ENCODE assay signal across 18 mouse cellular contexts in genomic region chr19:10143667-10144066, GRCm38 (mm10). TPM values are rescaled to one million over a fixed set of nuclear protein-coding genes. Genes with fewer than 3 reads are reported as not detected.
DNase-seq lines count a peak whose midpoint lies in the region; ATAC-seq and TF ChIP-seq lines count a peak whose summit lies in the region.
"Had no signal": no experiment of that assay in that cellular context is flagged by ENCODE, and none has a peak within 500 bp of the region (broad histone marks: within the 10 kb centered on the region; RNA-seq: fewer than 3 reads in every experiment).

No protein-coding gene starts in this region.

- no peak overlapping the region for H3K9ac ChIP-seq in hindbrain, embryonic 11.5 days (ENCODE audit: low read depth, low read length)
- H3K9ac ChIP-seq in hindbrain, embryonic 16.5 days (ENCODE audit: low read depth, low read length): no peak overlapping the region
- no peak overlapping the region for H3K9ac ChIP-seq in forebrain, embryonic 14.5 days (ENCODE audit: low read length)
- H3K9ac ChIP-seq: heart, embryonic 12.5 days; limb, embryonic 15.5 days; liver, postnatal 0 days had no signal

- WGBS in hindbrain, embryonic 11.5 days: 23% methylated on average over 2 of the region's 2 CpGs
- WGBS in hindbrain, embryonic 16.5 days: 16% methylated on average over 2 of the region's 2 CpGs
- WGBS in forebrain, embryonic 14.5 days: 12% methylated on average over 2 of the region's 2 CpGs

- H3K27me3 ChIP-seq in hindbrain, embryonic 11.5 days (ENCODE audit: control insufficient read depth, insufficient read depth, low read length): no peaks in the 10 kb centered on the region
- H3K27me3 ChIP-seq in hindbrain, embryonic 16.5 days (replicated peaks; ENCODE audit: control insufficient read depth, insufficient read depth, low read length): no peaks in the 10 kb centered on the region
- H3K27me3 ChIP-seq in forebrain, embryonic 14.5 days (replicated peaks; ENCODE audit: control insufficient read depth, insufficient read depth, low read length): no peaks in the 10 kb centered on the region
- H3K27me3 ChIP-seq: heart, embryonic 12.5 days; limb, embryonic 15.5 days had no signal

- H3K4me1 ChIP-seq in hindbrain, embryonic 11.5 days (replicated peaks; ENCODE audit: control insufficient read depth, insufficient read depth, low read length): no peaks in the 10 kb centered on the region
- no peaks in the 10 kb centered on the region for H3K4me1 ChIP-seq in hindbrain, embryonic 16.5 days (ENCODE audit: control insufficient read depth, insufficient read depth, low read depth, low read length)
- H3K4me1 ChIP-seq in forebrain, embryonic 14.5 days (ENCODE audit: control insufficient read depth, insufficient read depth, low read length): no peaks in the 10 kb centered on the region
- H3K4me1 ChIP-seq: limb, embryonic 15.5 days had no signal

- H3K36me3 ChIP-seq in hindbrain, embryonic 11.5 days (ENCODE audit: control insufficient read depth, insufficient read depth, low read length): no peaks in the 10 kb centered on the region
- no peaks in the 10 kb centered on the region for H3K36me3 ChIP-seq in hindbrain, embryonic 16.5 days (ENCODE audit: control insufficient read depth, insufficient read depth, low read length)
- no peaks in the 10 kb centered on the region for H3K36me3 ChIP-seq in forebrain, embryonic 14.5 days (ENCODE audit: control insufficient read depth, insufficient read depth, low read length)
- H3K36me3 ChIP-seq: heart, embryonic 12.5 days; limb, embryonic 15.5 days had no signal

- no peak overlapping the region for H3K4me3 ChIP-seq in hindbrain, embryonic 11.5 days (ENCODE audit: low read depth, low read length)
- H3K4me3 ChIP-seq in hindbrain, embryonic 16.5 days (ENCODE audit: low read length): no peak overlapping the region
- no peak overlapping the region for H3K4me3 ChIP-seq in forebrain, embryonic 14.5 days (ENCODE audit: low read depth, low read length)
- no peak overlapping the region for H3K4me3 ChIP-seq in gastrocnemius, adult 2 months
- H3K4me3 ChIP-seq: heart, embryonic 12.5 days; limb, embryonic 15.5 days had no signal

- H3K9me3 ChIP-seq in hindbrain, embryonic 11.5 days (ENCODE audit: control insufficient read depth, low read length): no peaks in the 10 kb centered on the region
- no peaks in the 10 kb centered on the region for H3K9me3 ChIP-seq in hindbrain, embryonic 16.5 days (ENCODE audit: control insufficient read depth, low read length)
- H3K9me3 ChIP-seq in forebrain, embryonic 14.5 days (replicated peaks; ENCODE audit: control insufficient read depth, low read length): no peaks in the 10 kb centered on the region
- H3K9me3 ChIP-seq: heart, embryonic 12.5 days; limb, embryonic 15.5 days had no signal

- ATAC-seq in hindbrain, embryonic 11.5 days (ENCODE audit: low FRiP score): peak; percentile 71; the same call in 1 of the 2 replicates
- ATAC-seq in hindbrain, embryonic 16.5 days: no peak
- no peak for ATAC-seq in forebrain, embryonic 14.5 days
- ATAC-seq: inflammation-experienced regulatory T-cells, adult 6 months; liver, postnatal 0 days had no signal

- no peak for TF ChIP-seq CTCF in gastrocnemius, adult 2 months (IDR thresholded peaks at IDR 0.05)

- H3K4me2 ChIP-seq in hindbrain, embryonic 11.5 days (replicated peaks; ENCODE audit: low read depth, low read length): no peak overlapping the region
- no peak overlapping the region for H3K4me2 ChIP-seq in hindbrain, embryonic 16.5 days (ENCODE audit: low read length)
- H3K4me2 ChIP-seq in forebrain, embryonic 14.5 days (ENCODE audit: low read length): no peak overlapping the region
- H3K4me2 ChIP-seq: heart, embryonic 12.5 days; limb, embryonic 15.5 days had no signal

- no peak overlapping the region for H3K27ac ChIP-seq in hindbrain, embryonic 11.5 days (ENCODE audit: low read depth, low read length)
- no peak overlapping the region for H3K27ac ChIP-seq in hindbrain, embryonic 16.5 days (ENCODE audit: low read depth, low read length)
- H3K27ac ChIP-seq in forebrain, embryonic 14.5 days (ENCODE audit: low read depth, low read length): no peak overlapping the region
- H3K27ac ChIP-seq in gastrocnemius, adult 2 months: no peak overlapping the region
- H3K27ac ChIP-seq: limb, embryonic 15.5 days had no signal

- DNase-seq in hindbrain, embryonic 11.5 days (ENCODE audit: low spot score): peak; percentile 36
- peak; percentile 23 for DNase-seq in ES-CJ7 (ENCODE audit: low read depth, low spot score)
- DNase-seq in Muller cell, postnatal 12 days (ENCODE audit: inconsistent ontology term): peak; percentile 65
- peak; percentile 28 for DNase-seq in forebrain, embryonic 14.5 days (ENCODE audit: low spot score)
- no peak for DNase-seq in urinary bladder, postnatal 4 days (ENCODE audit: low spot score in 2 of 2)
- DNase-seq in layer of hippocampus, postnatal 14 days (ENCODE audit: low spot score in 2 of 2): no peak
- DNase-seq in gastrocnemius, adult 2 months: no peak
- DNase-seq: adrenal gland, postnatal 14 days; cerebellum, adult 2 months; kidney, adult 8-10 months; kidney, postnatal 25 days; layer of hippocampus, adult 9-11 months; liver, postnatal 0 days; thymus, postnatal 4 days had no signal

- intact Hi-C loops in gastrocnemius, adult 2 months (cut with DNase I): no loop called here

RNA-seq across cellular contexts. Expression of gene Fads1, which starts 39.0 kb away (rescaled TPM):
- polyA plus RNA-seq in hindbrain, embryonic 11.5 days (2014; fragmentation: Nextera tagmentation; extraction: Ambion mirVana): 139 and 153 TPM in 2 replicates
- polyA plus RNA-seq in hindbrain, embryonic 16.5 days (2015; fragmentation: Nextera tagmentation; extraction: Ambion mirVana): 169 and 177 TPM in 2 replicates
- 104 and 125 TPM in 2 replicates for polyA plus RNA-seq in forebrain, embryonic 14.5 days (2014; fragmentation: Nextera tagmentation; extraction: Ambion mirVana)
- 100 to 1,000 TPM; 193 to 203 TPM for total RNA-seq in layer of hippocampus, postnatal 14 days (2021)
- total RNA-seq in gastrocnemius, adult 2 months (2021): 1 to 10 TPM; 4.2 to 9.9 TPM

RNA-seq across cellular contexts. Expression of gene Fads2, which starts 42.1 kb away (rescaled TPM):
- 62.9 and 63.9 TPM in 2 replicates for polyA plus RNA-seq in hindbrain, embryonic 11.5 days (2014; fragmentation: Nextera tagmentation; extraction: Ambion mirVana)
- polyA plus RNA-seq in hindbrain, embryonic 16.5 days (2015; fragmentation: Nextera tagmentation; extraction: Ambion mirVana): 236 and 253 TPM in 2 replicates
- 71.1 and 71.5 TPM in 2 replicates for polyA plus RNA-seq in forebrain, embryonic 14.5 days (2014; fragmentation: Nextera tagmentation; extraction: Ambion mirVana)
- total RNA-seq in layer of hippocampus, postnatal 14 days (2021): 100 to 1,000 TPM; 230 to 239 TPM
- 1 to 10 TPM; 1.7 to 4.1 TPM for total RNA-seq in gastrocnemius, adult 2 months (2021)

Comparison
In these comparisons a context has a peak if more than half of its experiments do, and no peak if none do; other contexts are left out.
1. DNase-seq: peak in hindbrain, embryonic 11.5 days (single experiment), ES-CJ7 (single experiment), Muller cell, postnatal 12 days (single experiment) and forebrain, embryonic 14.5 days (single experiment); none in urinary bladder, postnatal 4 days (0 of 2), layer of hippocampus, postnatal 14 days (0 of 2) and gastrocnemius, adult 2 months (single experiment).